Mouse (Mus musculus) lung, embryonic 16.5 days (tissue): ENCODE measurements around the gene Bicral. TPM values are rescaled to one million over a fixed set of nuclear protein-coding genes. Genes with fewer than 3 reads are reported as not detected.
"Not testable (repeated sequence)": the region's sequence is repeated elsewhere in the genome, so short reads cannot be mapped to it uniquely, and the experiment has no call there.

Experiments
- ATAC-seq: fragments of 200-750 bp; cut with Nextera tagmentation; 2 replicates; pipeline ENCODE4 v1.8.0; 2017; ENCODE audit warnings: low read depth, mild to moderate bottlenecking, moderate library complexity
- H3K27ac ChIP-seq: fragments of 300-500 bp; sonication (generic); 2 replicates; pipeline ENCODE4 v1.5.1; 2014; ENCODE audit warnings: mild to moderate bottlenecking, control low read depth, low read length
- H3K27me3 ChIP-seq: fragments of 300-500 bp; sonication (generic); 2 replicates; pipeline ENCODE4 v1.6.1; 2014; ENCODE audit warnings: low read depth, low read length, mixed read lengths; ENCODE audit not compliant: control insufficient read depth, insufficient read depth
- H3K36me3 ChIP-seq: fragments of 300-500 bp; sonication (generic); 2 replicates; pipeline ENCODE4 v1.6.1; 2014; ENCODE audit warnings: low read length; ENCODE audit not compliant: control insufficient read depth, insufficient read depth
- H3K4me1 ChIP-seq: fragments of 300-500 bp; sonication (generic); replicated peaks from 2 replicates; pipeline ENCODE4 v1.6.1; 2014; ENCODE audit warnings: low read length, mixed read lengths; ENCODE audit not compliant: control insufficient read depth, insufficient read depth
- H3K4me2 ChIP-seq: fragments of 300-500 bp; sonication (generic); 2 replicates; pipeline ENCODE4 v1.6.1; 2014; ENCODE audit warnings: low read depth, low read length, control low read depth
- H3K4me3 ChIP-seq: fragments of 300-500 bp; sonication (generic); 2 replicates; pipeline ENCODE4 v1.5.1; 2014; ENCODE audit warnings: mild to moderate bottlenecking, low read length, control low read depth
- H3K9ac ChIP-seq: fragments of 300-500 bp; sonication (generic); 2 replicates; pipeline ENCODE4 v1.6.1; 2014; ENCODE audit warnings: low read length, control low read depth
- H3K9me3 ChIP-seq: fragments of 300-500 bp; sonication (generic); 2 replicates; pipeline ENCODE4 v1.6.1; 2016; ENCODE audit warnings: low read length; ENCODE audit not compliant: control insufficient read depth
- WGBS: fragments of 180-500 bp; shearing (Covaris S2); extraction: QIAGEN DNeasy Blood & Tissue Kit; methylation state at CpG from one replicate; pipeline ENCODE4 v1.1.7; 2014; 5-methylcytosine and 5-hydroxymethylcytosine counted together
- polyA plus RNA-seq: library from polyadenylated mRNA; unstranded; fragments of >200 nt; fragmentation: Nextera tagmentation; extraction: Ambion mirVana; gene quantifications from 2 replicates; pipeline ENCODE4 v1.2.1, GENCODE M21; 2015

Bicral gene
- polyA plus RNA-seq, 1 experiment from 2014 or later: 4.4 TPM

DNA sequence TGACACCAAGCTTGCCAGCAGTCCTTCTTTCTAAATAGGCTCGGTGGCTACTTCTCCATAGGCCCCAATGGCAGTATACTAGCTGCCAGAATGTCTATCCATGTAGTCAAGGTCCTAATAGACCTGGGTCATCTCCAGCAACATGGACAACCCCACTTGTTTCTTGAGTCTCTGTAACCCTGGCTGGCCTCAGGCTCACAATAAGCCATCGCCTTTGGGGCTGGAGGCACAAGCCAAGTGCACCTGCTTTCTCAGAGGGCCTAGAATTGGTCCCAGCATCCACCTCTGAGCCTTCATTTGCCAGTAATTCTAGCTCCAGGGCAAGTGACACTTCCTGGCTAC, 84.2 kb downstream of the Bicral start:
- no peak for ATAC-seq
- 0 out of 2 replicates have a peak overlapping the region, but pooled peaks have one; percentile 6 for H3K4me3 ChIP-seq

DNA sequence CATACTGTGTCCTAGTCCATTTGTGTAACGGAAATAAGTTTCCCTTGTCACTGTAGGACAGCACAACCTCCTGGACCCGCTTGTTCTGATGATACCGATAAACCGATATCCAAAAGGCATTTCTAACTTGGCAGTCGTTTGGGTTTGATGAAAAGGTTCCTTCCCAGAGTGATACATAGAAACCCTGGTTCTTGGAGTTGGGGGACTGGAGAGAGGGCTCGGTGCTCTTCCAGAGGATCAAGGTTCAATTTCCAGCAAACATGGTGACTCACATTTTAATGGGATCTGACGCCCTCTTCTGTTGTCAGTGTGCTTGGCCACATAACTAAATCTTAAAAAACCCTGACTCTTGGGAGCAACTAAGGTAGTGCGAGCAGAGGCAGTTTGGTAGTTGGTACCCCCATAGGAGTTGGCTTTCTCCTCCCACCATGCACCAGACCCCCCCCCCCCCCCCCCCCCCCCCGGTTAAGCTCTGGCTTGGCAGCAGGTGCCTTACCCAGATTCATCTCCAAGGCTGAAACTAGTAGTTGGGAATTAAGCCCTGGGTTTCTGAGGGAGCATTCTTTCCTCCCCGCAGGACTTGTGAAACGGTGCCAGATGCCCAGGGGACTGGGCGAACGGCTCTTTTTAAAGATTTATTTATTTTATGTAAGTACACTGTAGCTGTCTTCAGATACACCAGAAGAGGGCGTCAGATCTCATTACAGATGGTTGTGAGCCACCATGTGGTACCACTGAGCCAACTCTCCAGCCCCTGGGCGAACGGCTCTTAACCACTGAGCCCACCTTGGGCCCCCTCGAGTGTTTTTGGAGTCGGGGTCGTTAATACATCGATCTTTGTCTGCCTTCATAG, 84.8 kb downstream of the Bicral start:
- peak overlapping the region; percentile 71 for H3K4me2 ChIP-seq
- peak; percentile 2; the same call in 1 of the 2 replicates for ATAC-seq
- no peaks in the 10 kb centered on the region for H3K9me3 ChIP-seq
- peaks cover 36% of the 10 kb centered on the region for H3K36me3 ChIP-seq
- peak overlapping the region; percentile 89 for H3K9ac ChIP-seq
- peak overlapping the region; percentile 90 for H3K27ac ChIP-seq
- no peaks in the 10 kb centered on the region for H3K27me3 ChIP-seq
- H3K4me1 ChIP-seq: peaks cover 21% of the 10 kb centered on the region
- H3K4me3 ChIP-seq: peak overlapping the region; percentile 97
- 6% methylated on average over 19 of the region's 20 CpGs for WGBS

More for the DNA sequence above, 84.2 kb downstream of the Bicral start:
- Histone ChIP-seq H3K36me3 (peaks cover 41% of the 10 kb centered on the region), H3K27me3 (no peaks in the 10 kb centered on the region), H3K9me3 (no peaks in the 10 kb centered on the region), H3K27ac (no peak overlapping the region), H3K4me1 (peaks cover 21% of the 10 kb centered on the region), H3K4me2 (peak overlapping the region; percentile 71), H3K9ac (no peak overlapping the region)
- 47% methylated on average over 2 of the region's 2 CpGs for WGBS

DNA sequence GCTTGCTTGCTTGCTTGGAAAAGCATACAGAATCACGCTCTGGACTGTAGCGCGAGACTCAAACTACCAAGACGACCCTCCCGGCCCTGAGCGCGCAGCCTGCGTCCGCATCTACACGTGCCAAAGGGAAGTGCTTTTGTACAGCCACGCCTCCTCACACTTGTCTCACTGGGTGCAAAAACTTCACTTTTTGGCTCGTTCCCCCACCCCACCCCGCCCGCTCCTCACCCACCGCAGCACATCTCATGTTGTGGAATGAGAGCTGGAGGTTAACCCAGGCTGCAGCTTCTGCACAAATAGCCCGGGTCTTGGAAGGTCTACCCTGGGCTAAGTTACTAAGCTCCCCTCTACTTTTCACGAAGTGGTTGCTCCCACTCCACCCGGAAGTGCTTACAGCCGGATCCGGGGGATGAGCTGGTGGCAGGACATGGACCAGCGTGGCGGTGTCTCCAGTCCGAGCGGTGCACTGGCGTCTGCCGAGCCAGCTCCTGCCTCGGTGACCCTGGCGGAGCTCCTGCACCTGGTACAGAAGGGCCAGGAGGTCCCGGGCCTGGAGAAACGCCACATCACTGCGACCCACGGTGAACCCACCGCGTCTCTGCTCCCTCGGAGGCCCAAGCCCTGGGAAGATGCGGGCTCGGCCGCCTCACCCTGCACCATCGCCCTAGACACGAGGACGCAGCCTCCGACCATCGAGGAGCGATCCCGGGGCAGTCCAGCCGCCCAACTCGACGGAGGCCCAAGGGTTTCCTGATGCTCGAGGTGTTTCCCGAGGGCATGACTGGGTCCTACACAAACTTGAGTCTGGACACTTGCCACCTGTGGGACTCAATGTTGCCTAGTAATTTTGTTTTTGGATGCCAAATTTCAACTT, 85.6 kb downstream of the Bicral start, which contains the start of gene 2310039H08Rik:
Gene 2310039H08Rik (plus strand): TSS at position 232 of the 874 bp plus-strand sequence.
- Histone ChIP-seq H3K4me3 (peak within 1 kb of the TSS; percentile 97), H3K36me3 (peaks cover 27% of the 10 kb centered on the region), H3K27ac (peak within 1 kb of the TSS; percentile 90), H3K27me3 (no peaks in the 10 kb centered on the region), H3K4me2 (peak within 1 kb of the TSS; percentile 71), H3K9me3 (no peaks in the 10 kb centered on the region), H3K4me1 (peaks cover 21% of the 10 kb centered on the region), H3K9ac (peak within 1 kb of the TSS; percentile 89)
- peak; percentile 91 for ATAC-seq
- WGBS: under 1% methylated on average over 50 of the region's 50 CpGs

DNA sequence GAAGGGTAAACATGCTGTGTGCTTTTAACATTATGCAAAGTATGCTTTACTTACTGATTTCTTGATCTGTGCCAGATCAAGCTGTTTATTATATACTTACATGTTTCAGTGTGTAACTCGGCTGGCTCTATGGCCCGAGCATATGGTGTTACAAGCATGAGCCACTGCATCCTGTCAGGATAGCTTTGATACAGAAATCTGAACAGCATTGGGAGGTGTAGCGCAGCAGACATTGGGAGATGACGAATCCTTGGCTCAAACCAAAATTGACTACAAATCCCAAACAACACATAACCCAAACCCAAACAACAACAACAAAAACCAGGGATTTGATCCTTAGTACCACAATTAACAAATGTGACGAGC, 86.3 kb downstream of the Bicral start:
- peak; percentile 32 for ATAC-seq
- peak overlapping the region; percentile 97 for H3K4me3 ChIP-seq
- peak overlapping the region; percentile 71 for H3K4me2 ChIP-seq
- H3K36me3 ChIP-seq: peaks cover 21% of the 10 kb centered on the region
- no peaks in the 10 kb centered on the region for H3K27me3 ChIP-seq
- H3K9ac ChIP-seq: peak overlapping the region; percentile 89
- H3K9me3 ChIP-seq: no peaks in the 10 kb centered on the region
- peak overlapping the region; percentile 90 for H3K27ac ChIP-seq
- peaks cover 21% of the 10 kb centered on the region for H3K4me1 ChIP-seq
- 2% methylated on average over 5 of the region's 5 CpGs for WGBS

GRCm38 (mm10) chr17:46771616-46772015, 86.7 kb downstream of the Bicral start:
- ATAC-seq: no peak
- peaks cover 17% of the 10 kb centered on the region for H3K36me3 ChIP-seq
- H3K4me3 ChIP-seq: peak overlapping the region; percentile 97
- peak overlapping the region; percentile 71 for H3K4me2 ChIP-seq
- peaks cover 21% of the 10 kb centered on the region for H3K4me1 ChIP-seq
- H3K9me3 ChIP-seq: no peaks in the 10 kb centered on the region
- no peaks in the 10 kb centered on the region for H3K27me3 ChIP-seq
- H3K27ac ChIP-seq: peak overlapping the region; percentile 90; the same call in 1 of the 2 replicates
- peak overlapping the region; percentile 89 for H3K9ac ChIP-seq
- WGBS: 46% methylated on average over 17 of the region's 17 CpGs

DNA sequence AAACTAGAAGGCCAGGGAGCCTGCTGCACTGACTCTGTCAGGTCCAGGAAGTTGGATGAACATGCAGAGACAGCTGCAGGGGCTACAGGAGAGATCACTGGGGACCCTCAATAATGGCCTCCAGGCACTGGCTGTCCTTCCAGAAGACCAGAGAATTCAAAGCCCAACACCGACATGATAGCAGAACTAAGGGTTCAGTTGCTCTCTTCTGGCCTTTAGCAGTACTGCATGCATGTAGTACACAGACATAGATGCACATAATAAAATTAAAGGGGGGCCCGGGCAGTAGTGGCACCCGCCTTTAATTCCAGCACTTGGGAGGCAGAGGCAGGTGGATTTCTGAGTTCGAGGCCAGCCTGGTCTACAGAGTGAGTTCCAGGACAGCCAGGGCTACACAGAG, 87.3 kb downstream of the Bicral start:
- no peak overlapping the region for H3K9ac ChIP-seq
- no peak overlapping the region for H3K4me2 ChIP-seq
- H3K27ac ChIP-seq: no peak overlapping the region
- H3K4me3 ChIP-seq: no peak overlapping the region
- ATAC-seq: no peak
- 85% methylated on average over 4 of the region's 4 CpGs for WGBS
- H3K4me1 ChIP-seq: peaks cover 18% of the 10 kb centered on the region
- H3K9me3 ChIP-seq: no peaks in the 10 kb centered on the region
- peaks cover 12% of the 10 kb centered on the region for H3K36me3 ChIP-seq
- no peaks in the 10 kb centered on the region for H3K27me3 ChIP-seq

DNA sequence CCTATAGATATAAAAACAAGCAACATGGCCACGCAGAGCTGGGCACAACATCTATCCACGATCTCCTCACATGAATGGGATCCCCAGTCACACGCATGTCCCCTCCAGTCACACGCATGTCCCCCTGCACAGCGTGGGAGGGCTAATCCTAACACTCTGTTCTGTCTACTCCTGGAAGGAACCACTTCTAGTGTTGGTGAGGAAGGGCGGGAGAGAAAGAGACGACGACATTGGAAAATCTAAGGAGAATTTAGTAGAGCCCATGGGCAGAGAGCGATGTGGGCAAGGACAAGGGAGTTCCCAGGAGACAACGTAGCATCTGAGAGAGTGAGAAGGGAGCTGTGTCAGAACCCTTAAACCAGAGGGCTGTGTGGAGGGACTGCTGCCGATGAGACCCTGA, 87.7 kb downstream of the Bicral start:
- no peak overlapping the region for H3K4me3 ChIP-seq
- no peak overlapping the region for H3K4me2 ChIP-seq
- peaks cover 8% of the 10 kb centered on the region for H3K36me3 ChIP-seq
- no peak overlapping the region for H3K27ac ChIP-seq
- no peaks in the 10 kb centered on the region for H3K27me3 ChIP-seq
- H3K4me1 ChIP-seq: peaks cover 17% of the 10 kb centered on the region
- 87% methylated on average over 11 of the region's 11 CpGs for WGBS
- no peak overlapping the region for H3K9ac ChIP-seq
- ATAC-seq: no peak
- no peaks in the 10 kb centered on the region for H3K9me3 ChIP-seq

GRCm38 (mm10) chr17:46767868-46768267, 90.4 kb downstream of the Bicral start:
- Histone ChIP-seq H3K27me3 (no peaks in the 10 kb centered on the region), H3K27ac (no peak overlapping the region), H3K4me2 (no peak overlapping the region), H3K9me3 (no peaks in the 10 kb centered on the region), H3K4me1 (peaks cover 7% of the 10 kb centered on the region), H3K36me3 (no peaks in the 10 kb centered on the region), H3K4me3 (no peak overlapping the region), H3K9ac (no peak overlapping the region)
- ATAC-seq: no peak
- WGBS: 52% methylated on average over 8 of the region's 8 CpGs

GRCm38 (mm10) chr17:46764916-46765315, 93.4 kb downstream of the Bicral start:
- WGBS: 61% methylated on average over 8 of the region's 9 CpGs
- not testable (repeated sequence) for H3K36me3 ChIP-seq, H3K27ac ChIP-seq, H3K9me3 ChIP-seq, H3K9ac ChIP-seq, H3K4me2 ChIP-seq, ATAC-seq, H3K4me1 ChIP-seq, H3K4me3 ChIP-seq, H3K27me3 ChIP-seq
